Mouse (Mus musculus) granulocyte monocyte progenitor cell, adult 5-6 weeks (primary cell): Measurements from ENCODE around the gene Ptprq. TPM values are rescaled to one million over a fixed set of nuclear protein-coding genes. Genes with fewer than 3 reads are reported as not detected.

Source experiments
- ATAC-seq: replicated peaks from 2 replicates; pipeline ENCODE4 v1.8.0; 2016; ENCODE audit warnings: mild to moderate bottlenecking, moderate TSS enrichment, inconsistent platforms; ENCODE audit not compliant: poor library complexity, severe bottlenecking
- total RNA-seq, 2 experiments: library from RNA; stranded (forward) in 1 of 2; stranded (reverse) in 1 of 2; fragments of 200-712, 200-1000 nt in 1 of 2; fragments of >200 nt in 1 of 2; fragmentation: Nextera tagmentation in 1 of 2; gene quantifications; 2 replicates each; pipeline ENCODE4 v1.2.3; 2014 to 2017

Gene Ptprq
- total RNA-seq, 2 experiments from 2014 or later: not detected

GRCm38 (mm10) chr10:107493580-107494474 is 226.0 kb downstream of the Ptprq start:
- no peak for ATAC-seq

- ATAC-seq: no peak
Measured at GRCm38 (mm10) chr10:107492867-107493579, 226.8 kb downstream of the Ptprq start.

- ATAC-seq: no peak
Measured at GRCm38 (mm10) chr10:107488654-107489315, 231.1 kb downstream of the Ptprq start.

DNA sequence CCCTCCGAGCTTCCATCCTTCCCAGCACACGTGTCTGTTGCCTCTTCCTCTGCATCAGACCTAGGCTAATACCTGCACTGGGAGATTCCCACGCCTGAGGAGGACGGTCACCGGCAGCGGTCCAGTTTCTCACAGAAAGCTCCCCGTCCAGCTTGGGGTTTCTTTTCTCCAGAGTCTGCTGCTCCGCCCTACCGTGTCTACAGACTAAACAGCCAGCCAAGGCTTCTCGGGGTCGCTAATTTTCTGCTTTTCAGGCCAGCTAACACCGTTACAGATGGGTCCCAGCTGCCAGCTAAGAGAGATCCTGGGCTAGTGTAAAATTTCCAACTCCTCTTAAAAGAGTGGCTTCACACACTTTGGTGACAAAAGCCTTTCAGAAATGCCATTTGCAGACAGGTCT is 233.1 kb downstream of the Ptprq start:
- no peak for ATAC-seq

GRCm38 (mm10) chr10:107485870-107486269 is 234.0 kb downstream of the Ptprq start, which contains the start of gene Myf5:
TSS of gene Myf5 (minus strand) at chr10:107486134.
- no peak for ATAC-seq

DNA sequence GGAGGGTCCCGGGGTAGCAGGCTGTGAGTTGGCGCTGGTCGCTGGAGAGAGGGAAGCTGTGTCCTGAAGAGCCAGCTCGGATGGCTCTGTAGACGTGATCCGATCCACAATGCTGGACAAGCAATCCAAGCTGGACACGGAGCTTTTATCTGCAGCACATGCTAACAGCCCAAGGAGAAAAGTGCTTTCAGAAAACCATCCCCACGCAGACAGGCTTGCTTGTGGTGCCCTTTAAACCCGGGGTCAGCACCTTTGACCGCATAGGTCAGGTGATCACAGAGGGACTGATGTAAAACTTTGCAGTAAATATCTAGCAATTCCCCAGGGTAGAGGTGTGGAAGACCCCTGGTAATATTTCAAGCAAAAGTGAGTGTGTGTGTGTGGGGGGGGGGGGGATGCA is 235.8 kb downstream of the Ptprq start:
- no peak for ATAC-seq

GRCm38 (mm10) chr10:107473497-107473896 is 246.4 kb downstream of the Ptprq start:
- no peak for ATAC-seq

DNA sequence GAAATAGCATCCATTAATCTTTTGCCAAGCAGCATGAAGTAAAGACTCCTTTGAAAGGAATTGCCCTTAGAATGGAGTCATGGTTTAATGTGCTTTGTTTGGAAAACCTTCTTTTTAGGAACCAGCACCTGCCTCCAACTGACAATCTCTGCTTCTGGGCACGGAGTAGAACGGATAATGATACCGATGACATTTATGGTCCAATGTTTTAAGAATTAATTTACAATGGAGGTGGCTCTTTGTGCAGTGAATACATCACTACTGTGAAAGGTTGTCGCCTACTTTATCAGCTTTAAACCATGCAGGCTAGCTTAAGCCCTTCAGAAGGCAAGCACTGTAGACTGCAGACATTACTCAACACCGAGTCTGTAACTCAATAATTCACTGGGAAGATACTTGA is 248.1 kb downstream of the Ptprq start:
- ATAC-seq: no peak

GRCm38 (mm10) chr10:107467819-107468218 is 252.0 kb downstream of the Ptprq start:
- ATAC-seq: no peak

Other genes starting within 250 kb of the Ptprq start
- gene Myf5, start 233.9 kb downstream of the Ptprq start, total RNA-seq (2014; fragmentation: Nextera tagmentation): not detected in 2 replicates
- gene Myf5, start 233.9 kb downstream of the Ptprq start, total RNA-seq (2017): not detected in 2 replicates
- gene Myf6, start 225.3 kb downstream of the Ptprq start, total RNA-seq (2014; fragmentation: Nextera tagmentation): not detected in 2 replicates
- gene Myf6, start 225.3 kb downstream of the Ptprq start, total RNA-seq (2017): not detected in 2 replicates
- 3.1 and 4.0 TPM in 2 replicates for gene Otogl, start 192.1 kb upstream of the Ptprq start, total RNA-seq (2014; fragmentation: Nextera tagmentation)
- 2.4 and 2.8 TPM in 2 replicates for gene Otogl, start 192.1 kb upstream of the Ptprq start, total RNA-seq (2017)